Mouse (Mus musculus) adrenal gland, adult 18-20 months (tissue): ENCODE data around the gene Gm13030. TPM values are rescaled to one million over a fixed set of nuclear protein-coding genes. Genes with fewer than 3 reads are reported as not detected.
"Not testable (repeated sequence)": the region's sequence is repeated elsewhere in the genome, so short reads cannot be mapped to it uniquely, and the experiment has no call there.

Source experiments
- DNase-seq, 2 experiments: peaks; one replicate each; pipeline ENCODE4 v3.0.0; 2021 to 2022; ENCODE audit warnings: low spot score in 2 of 2
- long read RNA-seq, 2 experiments: library from polyadenylated mRNA; stranded (forward); transcript quantifications; one replicate each; pipeline ENCODE4 v2.0.0; 2021
- total RNA-seq, 2 experiments: library from RNA; stranded (reverse); gene quantifications; 1 replicate in 1 of 2; 2 replicates in 1 of 2; pipeline ENCODE4 v1.2.3; 2021

Gene Gm13030
- not detected for total RNA-seq
- long read RNA-seq, experiment 1, result 0 reads
- long read RNA-seq, experiment 2, result 0 reads

DNA sequence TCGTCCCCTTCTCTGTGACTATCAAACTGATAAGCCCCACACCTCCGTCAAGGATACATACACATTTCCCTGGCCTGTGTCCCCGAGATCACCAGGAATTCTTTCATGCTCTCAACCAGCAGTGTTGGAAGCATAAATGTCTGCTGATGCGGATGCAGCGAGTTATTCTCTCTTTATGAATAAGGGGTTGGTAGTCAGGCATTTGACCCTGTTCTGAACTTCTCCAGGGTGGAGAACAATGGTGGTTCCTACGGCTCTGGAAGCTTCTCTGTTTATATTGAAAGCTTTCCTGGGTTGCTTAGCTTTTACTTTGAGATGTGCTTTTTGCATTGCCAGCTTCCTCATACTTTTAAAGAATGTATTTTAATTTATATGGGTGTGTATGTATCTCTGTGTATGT, at the start of gene Gm13030:
Gene Gm13030, minus strand, starts transcription at position 101 of the 400 bp plus-strand sequence.
- no peak for DNase-seq

DNA sequence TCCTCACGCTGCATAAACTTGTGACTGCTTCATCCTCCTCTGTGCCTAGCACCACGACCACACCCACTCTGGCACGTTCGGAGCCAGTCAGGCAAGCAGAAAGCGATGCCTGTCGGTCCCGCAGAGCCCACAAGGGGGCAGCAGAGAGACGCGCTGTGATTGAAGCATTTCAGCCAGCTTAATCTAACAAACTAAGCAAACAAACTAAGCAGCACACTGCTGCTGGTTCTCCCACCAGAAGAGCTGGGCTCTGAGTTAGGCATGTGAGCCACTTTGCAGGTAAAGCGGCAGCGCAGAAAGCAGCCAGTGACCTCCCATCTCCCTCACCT, 48.3 kb upstream of the Gm13030 start:
- DNase-seq, result peak; percentile 98

DNA sequence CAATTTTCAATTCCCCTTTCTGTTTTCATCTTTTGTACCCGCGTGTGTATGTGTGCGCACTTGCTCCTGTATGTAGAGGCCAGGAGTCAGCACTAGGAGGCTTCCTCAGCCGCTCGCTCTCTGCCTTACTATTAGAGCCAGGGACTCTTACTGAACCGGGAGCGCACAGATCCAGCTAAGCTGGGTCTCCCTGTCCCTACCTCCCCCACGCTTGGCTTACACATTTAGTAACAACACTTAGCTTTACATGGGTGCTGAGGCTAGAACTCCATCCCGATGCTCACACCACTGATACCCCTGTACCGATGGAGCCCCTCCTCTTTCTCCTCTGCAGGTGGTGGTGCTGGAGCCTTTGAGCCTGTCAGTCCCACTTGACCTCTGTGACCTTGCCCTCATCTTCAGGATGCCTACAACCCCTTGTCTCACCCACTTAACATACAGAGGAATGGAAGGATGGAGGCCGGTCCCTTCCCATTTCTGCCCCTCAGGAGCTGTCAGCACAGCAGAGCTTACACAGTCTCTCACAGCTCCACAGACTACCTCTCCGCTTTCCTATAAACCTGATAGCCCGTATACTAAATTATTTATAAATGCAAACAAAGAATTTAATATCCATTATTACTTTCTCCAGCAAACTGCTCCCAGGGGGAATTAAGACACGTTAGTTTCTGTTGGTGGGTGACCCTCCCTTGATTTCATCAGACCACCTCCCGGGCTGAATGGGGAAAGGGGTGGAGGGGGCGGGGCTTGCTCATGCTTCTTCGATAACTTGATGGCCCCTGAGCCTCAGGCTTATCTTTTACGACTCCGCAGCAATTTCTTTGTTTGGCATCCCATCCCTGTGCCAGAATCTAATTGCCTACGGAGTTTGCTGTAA, 47.7 kb upstream of the Gm13030 start:
- no peak for DNase-seq

DNA sequence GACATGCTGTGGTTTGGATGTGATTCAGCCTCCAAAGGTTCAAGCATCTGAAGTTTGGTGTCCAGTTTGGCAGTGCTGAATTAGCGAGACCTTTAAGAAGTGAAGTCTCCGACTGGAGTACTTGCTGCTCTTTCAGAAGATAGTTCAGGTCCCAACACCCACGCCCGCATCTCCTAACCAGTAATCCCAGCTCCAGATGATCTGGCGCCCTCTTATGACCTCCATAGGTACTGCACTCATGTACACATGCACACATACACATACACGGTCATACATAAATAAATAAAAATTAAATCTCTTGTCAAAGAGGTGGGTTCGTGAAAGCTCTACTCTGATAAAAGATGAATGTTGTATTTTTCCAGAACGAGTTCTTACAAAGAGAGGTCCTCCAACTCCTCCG, 43.5 kb upstream of the Gm13030 start:
- no peak for DNase-seq

DNA sequence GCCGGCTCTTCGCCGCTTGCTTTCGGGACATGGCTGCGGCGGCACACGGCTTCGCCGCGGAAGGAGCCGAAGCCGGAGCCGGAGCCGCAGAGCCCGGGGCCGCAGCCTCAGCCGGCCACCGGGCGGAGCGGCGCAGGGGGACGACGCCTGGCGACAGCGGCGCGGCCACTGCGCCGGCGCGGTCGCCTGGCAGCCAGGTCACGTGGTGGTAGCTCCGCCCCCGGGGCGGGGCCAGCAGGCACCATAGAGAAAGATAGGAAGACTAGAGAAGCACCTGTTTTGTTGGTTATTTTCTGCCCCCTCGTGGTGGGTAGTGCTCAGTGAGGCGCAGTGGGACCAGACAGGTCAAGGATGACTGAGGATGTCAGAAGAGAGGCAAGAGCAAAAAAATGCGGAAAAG, 40.0 kb upstream of the Gm13030 start, which contains the start of gene Otud3:
Gene Otud3, minus strand, starts transcription at position 149 of the 400 bp plus-strand sequence.
- peak; percentile 95 to 97 for DNase-seq

DNA sequence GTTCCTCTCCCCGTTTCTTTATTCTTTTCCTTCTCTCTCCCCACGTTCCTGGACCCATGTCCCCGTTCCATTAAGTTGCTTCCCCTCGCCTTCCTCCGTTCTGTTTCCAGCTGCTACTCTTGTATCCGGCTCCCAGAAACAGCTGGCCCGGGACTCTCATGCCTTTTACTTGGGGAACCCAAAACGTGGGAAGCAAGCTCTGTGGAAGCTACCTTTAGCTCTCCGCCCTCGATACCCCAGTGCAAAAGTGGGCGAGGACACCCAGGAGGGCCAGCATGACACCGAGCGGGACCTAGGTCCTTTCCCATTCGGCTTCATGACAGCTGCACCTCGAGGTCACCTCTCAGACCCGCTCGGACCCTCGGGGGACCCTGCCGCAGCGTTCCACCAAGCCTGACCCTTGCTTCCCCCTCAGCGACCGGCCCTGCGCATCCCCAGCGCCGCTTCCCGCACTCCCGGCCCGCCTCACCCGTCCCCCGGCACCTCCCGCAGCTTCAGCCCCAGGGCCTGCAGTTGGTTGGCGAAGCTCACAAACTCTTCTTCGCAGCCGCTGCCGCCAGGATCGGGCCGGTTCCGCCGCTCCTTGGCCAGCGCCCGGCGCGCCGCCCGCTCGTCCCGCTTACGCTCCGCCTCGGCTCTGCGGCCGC, 39.5 kb upstream of the Gm13030 start:
- DNase-seq, result peak in 1 of 2 experiments; percentile 47

DNA sequence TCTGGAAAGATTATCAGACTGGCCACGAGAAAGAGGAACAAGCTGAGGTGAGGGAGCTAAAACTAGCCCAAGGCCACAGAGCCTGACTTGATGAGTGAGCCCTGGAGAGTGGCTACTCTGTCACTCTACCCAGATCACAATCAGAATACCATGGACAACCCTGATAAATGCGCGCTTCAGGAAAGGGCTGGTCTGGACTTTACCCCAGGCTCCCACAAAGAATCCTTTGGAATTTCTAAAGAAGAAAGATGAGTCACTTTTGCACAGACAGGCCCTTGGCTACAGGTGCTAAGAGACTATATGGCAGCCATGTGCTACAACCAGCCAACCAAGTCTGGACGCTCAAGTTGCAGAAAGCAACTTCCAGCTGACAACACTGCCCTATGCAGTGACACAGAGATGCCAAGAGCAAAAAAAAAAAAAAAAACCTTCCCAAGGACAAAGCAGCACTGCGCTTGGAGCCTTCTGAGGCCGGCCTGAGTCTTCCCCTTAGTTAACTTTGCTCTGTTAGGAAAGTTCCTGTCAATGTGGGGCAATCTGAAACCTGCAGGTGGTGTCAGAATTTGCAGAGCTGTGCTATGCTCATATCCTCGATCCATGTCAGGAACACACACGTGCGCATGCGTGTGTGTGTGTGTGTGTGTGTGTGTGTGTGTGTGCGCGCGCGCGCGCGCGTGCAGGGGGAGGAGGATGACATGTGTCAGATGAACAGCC, 32.0 kb upstream of the Gm13030 start:
- DNase-seq, result no peak

DNA sequence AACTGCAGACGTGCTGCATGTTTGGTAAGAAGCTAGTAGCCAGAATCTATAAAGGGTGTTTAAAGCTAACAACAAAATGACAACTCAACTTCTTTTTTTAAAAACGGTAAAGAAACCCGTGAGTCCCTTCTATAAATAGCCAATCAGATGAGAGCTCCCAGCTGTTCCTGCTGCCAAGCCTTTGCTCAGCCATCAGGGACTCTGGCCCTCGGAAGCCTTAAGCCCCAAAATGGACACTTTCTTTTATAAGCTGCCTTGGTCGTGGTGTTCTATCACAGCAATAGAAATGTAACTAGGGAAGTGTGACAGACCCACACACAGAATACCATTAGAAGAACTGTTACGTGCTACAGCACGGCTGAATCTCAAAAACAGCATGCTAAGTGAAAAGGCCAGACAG, 25.6 kb upstream of the Gm13030 start:
- DNase-seq, result no peak

DNA sequence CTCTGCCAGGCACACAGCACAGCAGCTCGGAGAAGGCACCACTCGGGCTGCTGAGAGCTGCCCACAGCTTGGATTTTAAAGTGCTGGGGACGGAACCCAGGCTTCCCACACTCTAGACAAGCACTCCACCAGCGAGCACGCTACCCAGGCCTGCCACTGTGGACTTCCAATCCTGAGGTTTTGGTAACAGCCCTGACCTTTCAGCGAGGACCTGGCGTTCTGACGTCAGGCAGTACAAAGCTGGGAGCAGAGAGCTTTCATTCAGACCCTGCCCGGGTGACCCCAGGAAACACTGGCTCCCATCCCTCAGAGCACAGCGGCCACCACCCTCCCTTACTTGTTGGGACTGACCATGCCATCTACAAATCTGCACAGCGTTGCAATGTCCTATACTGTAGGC, 20.0 kb upstream of the Gm13030 start:
- not testable (repeated sequence) for DNase-seq

DNA sequence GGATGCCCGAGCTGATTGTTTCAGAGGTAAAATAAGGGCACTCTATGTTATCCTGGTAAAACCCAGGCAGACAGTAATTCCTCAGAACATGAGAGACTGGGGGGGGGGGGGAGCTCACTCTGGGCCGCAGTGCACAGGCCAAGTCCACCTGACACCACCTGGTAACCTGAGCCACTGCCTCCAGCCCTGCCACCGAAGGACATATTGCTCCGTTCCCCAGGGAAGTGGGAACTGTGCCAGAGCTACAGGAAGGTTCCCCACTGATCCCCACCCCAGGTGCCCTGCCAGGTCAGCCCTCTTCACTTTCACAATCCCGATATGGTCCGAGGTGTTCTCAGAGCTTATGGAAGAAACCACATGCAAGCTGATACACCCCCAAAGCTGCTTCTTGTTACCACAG, 18.9 kb upstream of the Gm13030 start:
- DNase-seq, result no peak

DNA sequence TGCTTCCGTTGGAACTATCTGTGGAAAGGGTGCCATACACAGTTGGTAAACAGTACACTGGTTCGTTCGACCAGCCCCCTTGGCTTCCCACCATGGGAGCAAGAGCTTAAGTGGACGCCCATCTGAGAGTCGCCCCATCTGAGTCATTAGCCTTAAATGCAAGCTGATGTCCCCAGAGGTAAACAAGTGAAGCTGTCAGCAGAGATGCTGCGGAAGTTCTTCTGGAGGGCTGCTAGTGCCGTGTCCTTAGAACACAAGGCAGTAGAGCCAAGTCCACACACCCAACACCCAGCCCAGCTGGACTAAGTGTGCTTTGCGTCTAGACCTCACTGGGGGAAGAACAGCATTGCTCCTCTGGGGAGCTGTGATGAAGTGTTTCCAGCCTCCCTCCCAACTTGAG, 15.9 kb upstream of the Gm13030 start:
- DNase-seq, result no peak

DNA sequence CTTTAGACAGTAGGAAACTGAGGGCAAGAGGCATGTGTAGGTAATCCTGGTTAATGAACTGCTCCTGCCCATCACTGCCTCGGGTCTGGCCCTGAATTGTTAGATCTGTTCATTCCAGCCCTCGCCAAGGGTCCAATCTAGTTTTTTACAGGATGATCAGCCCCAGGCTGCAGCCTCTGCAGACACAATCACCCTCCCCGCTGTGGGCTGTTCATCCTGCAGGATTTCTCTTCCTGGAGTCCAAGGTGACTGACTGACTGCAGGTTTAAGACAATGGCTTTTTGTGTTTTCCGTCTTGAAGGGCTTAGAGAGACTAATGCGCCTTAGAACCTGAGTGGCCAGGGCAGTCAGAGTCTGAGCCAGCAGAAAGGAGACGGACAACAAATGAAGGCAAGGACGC, 15.4 kb upstream of the Gm13030 start:
- DNase-seq, result no peak

DNA sequence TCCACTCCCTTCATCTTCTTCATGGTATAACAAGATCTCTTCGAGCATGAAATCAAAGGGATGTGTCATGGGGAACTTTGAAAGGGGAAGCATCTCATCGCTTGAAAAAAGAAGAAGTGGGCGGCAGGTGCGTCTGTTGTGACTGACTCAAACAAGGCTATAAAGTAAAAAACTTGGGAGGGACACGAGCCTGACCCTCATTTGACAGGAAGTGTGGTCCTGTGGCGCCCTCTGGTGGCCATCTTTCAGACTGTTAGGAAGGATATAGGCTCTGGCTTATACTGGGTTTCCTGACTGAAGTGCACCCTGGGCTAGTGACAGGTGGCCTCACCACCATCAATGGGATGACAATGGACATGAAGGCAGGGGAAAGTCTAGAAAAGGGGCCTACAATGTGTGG, 10.5 kb upstream of the Gm13030 start:
- DNase-seq, result peak; percentile 83 to 90

DNA sequence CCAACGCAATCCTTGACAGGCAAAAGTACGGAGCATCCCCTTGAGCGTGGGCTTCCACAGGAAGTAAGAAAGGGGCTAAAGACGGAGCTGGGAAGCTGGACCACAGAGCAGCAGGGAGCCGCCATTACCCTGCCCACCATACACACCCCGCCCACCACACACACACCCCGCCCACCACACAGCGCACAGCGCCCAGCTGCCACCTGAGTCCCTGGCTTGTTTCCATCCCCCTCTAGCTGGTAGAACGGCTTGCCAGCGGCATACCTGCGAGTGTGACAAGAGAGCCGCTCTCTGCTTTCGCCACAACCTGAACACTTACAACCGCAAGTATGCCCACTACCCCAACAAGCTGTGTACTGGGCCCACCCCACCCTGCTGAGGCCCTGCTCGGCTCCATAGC, 8.4 kb upstream of the Gm13030 start:
- no peak for DNase-seq

DNA sequence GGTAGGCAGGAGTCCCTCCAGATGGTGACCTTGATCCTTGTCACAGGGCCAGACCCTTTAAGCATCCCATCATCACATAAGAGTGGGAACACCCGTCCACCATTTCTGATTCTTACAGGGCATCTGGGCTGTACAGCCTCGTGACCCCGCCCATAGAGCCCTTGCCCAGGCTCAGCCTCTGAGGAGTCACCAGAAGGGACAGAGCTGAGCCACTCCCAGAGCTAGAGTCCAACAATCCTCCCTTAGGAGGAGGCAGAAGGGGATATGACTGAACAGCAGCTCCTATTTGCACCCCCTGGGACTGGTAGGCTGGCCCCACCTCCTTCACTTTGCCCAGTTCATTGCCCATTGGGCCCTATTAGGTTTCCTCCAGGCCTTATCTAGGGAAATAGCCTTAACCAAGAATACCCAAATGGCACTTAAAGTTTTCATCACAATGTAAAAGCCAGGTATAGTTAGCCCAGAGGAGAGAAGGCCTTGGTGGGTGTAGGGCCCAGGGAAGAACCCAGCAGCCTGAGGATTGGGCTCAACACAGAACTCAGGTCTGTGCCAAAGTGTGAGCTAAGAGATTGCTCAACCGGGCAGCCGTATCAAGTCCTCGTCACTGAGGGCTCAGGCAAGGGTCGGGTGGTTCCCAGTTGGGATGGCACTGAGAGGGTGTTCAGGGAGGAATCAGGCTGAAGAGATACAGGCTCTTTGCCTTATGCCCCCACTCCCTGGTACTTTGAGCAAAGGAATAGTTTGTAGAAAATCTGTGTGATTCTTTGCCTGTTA, 7.2 kb upstream of the Gm13030 start:
- no peak for DNase-seq

DNA sequence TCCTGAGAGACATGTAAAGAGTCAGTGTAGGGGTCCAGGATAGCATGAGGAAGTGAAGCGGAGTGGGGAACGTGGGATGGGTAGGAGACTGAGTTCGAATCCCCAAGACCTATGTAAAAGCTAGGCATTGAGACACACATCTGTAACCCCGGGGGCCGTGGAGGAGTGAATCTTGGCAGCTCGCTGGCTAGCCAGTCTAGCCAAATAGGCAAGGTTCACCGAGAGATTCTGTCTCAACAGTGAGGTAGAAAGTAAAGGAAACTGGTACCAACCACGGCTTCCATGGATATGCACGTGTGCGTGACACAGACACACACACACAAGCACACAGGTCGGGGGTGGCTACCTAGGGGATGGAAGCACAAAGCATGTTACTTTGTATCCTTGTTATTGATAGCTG, 6.0 kb upstream of the Gm13030 start:
- no peak for DNase-seq

DNA sequence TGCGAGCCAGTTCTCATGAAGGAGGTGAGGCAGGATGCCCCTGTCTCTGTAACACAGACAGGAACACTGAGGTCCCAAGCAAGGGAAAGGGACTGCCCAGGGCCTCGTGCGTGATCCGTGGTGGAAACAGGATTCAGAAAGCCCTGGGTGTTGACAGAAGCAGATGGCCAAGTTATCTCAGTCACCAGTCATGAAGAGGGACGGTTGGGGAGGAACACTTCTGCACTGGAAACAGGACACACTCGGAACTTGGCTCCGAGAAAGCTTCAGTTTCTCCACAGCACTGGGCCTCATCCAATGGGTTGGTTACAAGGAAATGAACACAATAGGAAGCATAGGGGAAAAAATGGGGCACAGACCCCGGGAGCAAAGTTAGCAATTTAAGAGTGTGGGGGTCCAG, 5.0 kb upstream of the Gm13030 start:
- DNase-seq, result no peak

DNA sequence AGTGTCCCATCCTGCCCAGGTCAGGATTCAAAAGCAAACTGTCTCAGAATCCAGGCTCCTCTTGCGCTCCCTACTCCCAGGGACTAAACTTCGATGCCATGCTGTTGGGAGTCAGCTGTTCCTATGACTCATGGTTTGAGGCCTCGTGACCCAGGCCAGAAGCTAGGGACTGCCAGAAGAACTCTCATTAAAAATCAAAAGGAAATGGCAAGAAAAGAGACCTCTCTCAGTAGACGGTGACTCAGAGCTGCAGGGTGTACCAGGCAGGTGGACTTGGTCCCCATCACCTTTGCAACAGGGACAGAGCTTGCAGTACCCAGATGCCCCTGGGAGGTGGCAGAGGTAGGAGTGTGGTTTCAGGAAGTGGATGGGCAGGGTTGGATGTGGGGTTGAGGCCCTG, 4.0 kb upstream of the Gm13030 start, which contains the start of gene Pla2g2e:
Gene Pla2g2e, plus strand, starts transcription at position 212 of the 400 bp plus-strand sequence.
- no peak for DNase-seq

DNA sequence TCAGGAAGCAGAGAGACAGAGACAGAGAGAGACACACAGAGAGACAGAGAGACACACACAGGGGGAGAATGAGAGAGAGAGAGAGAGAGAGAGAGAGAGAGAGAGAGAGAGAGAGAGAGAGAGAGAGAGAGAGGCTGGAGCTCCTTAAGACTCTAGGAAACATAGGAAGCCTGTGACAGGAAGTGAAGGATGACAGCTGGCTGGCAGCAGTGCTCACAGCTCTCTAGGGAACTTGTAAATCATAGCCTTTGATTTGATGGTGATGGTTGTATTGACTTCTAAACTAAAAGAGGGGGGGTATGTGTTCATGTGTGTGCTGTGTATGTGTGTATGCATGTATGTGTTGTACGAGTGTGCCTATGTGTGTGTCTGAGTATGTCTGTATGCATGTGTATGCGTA, 2.2 kb upstream of the Gm13030 start:
- DNase-seq, result no peak

DNA sequence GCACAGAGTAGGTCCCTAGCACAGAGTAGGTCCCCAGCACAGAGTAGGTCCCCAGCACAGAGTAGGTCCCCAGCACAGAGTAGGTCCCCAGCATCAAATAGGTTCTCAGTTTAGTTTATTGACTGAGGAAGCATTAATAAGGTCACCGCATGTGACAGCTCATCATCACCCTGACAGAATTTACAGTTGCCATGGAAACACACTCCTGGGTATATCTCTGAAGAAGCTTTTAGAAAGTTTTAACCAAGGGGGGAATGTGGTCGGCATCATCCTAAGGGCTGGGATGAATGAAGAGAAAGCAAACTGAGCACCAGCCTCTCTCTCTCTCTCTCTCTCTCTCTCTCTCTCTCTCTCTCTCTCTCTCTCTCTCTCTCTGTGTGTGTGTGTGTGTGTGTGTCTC, 1.5 kb upstream of the Gm13030 start:
- not testable (repeated sequence) for DNase-seq

DNA sequence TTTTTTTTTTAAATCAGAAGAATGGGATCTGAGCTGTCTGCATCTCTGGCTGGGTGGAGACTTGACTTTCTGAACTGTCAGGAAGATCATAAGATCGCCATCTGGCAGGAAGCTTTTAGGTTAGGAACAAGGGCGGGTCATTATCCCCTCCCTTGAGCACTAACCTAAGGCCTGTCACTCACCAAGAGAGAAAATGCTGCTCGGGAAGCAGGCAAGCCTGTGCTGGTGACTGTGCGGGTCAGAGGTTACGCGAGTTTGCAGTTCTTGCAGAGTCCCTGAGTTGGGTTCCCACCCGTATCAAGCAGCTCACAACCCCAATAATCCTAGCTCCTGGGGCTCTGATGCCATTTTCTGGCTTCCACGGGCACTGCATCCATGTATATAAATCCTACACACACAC, 5.1 kb downstream of the Gm13030 start:
- no peak for DNase-seq
